Mouse (Mus musculus): ENCODE data around the gene Sftpd. TPM values are rescaled to one million over a fixed set of nuclear protein-coding genes. Genes with fewer than 3 reads are reported as not detected.

Sftpd gene
- not detected in 2 replicates for polyA plus RNA-seq (2012; rRNA removed)

GRCm38 (mm10) chr14:41185059-41185821 lies at the start of gene Sftpd:
TSS of gene Sftpd (minus strand) at chr14:41185149.

DNA sequence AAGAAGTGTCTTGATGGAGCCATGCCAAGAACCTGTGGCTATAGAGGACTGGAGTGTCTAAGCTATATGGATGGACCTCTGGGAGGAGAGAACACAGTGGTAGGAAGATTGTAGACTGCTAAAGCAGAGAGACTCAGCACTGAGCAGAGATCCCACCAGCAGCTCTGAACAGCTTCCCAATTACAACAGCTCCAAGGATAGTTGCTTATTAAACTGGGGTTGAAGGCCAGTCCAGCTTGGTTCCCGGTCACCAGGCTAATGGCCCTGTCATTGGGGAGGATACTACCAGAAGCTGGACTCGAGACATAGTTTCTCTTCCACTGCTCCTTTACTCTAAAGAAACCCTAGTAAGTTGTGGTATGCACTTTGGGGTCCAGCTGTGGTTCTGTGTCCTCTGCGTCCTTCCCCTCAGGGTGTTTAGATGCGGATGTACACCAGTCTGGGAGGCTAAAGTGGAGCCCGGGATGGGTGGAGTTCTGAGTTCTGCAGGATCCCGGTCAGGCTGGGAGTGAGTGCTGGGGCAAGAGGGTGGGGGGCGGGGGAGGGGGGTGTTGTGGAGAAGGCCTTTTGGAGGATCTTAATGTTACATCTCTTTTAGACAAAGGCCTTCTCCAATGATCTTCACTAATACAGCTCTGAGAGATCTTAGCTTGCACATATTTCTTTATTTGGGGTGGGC lies 33.6 kb downstream of the Sftpd start, which contains the start of gene Mbl1:
Mbl1 (plus strand) TSS at position 239 of the 679 bp plus-strand sequence.

DNA sequence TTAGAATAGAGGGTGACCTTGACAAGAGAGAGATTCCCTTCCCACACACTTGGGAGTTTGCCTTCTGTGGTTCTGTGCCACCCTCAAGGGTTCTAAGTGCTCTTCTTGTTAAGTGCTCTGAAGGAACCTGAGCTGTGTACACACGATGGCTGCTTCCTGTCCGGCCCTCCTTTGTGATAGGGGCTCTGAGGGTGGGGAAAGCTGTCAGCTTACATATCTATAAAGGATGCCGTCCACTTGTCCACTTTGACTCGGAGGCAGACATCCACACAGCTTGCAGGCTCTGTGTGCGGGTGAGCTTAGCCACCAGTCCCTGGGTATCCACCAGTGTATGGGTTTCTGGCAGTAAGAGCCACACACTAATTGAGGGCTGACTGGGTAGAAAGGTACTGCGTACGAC lies 53.4 kb downstream of the Sftpd start, which contains the start of gene Sftpa1:
Sftpa1 (plus strand) TSS at position 243 of the 400 bp plus-strand sequence.

Other genes with a start within 250 kb of the Sftpd start
- gene Tspan14, start 218.3 kb downstream of the Sftpd start, polyA plus RNA-seq (2012; rRNA removed) = 18.8 and 22.3 TPM in 2 replicates
- gene Fam213a, start 171.4 kb downstream of the Sftpd start, polyA plus RNA-seq (2012; rRNA removed) = 37.3 and 41.3 TPM in 2 replicates
- not detected in 2 replicates for gene Dydc2, start 115.9 kb downstream of the Sftpd start, polyA plus RNA-seq (2012; rRNA removed)
- gene Dydc1, start 112.2 kb downstream of the Sftpd start, polyA plus RNA-seq (2012; rRNA removed) = not detected in 2 replicates
- 7.2 and 8.7 TPM in 2 replicates for gene Mat1a, start 80.1 kb downstream of the Sftpd start, polyA plus RNA-seq (2012; rRNA removed)
- 0.07 and 0.10 TPM in 2 replicates for gene Sftpa1, start 53.4 kb downstream of the Sftpd start, polyA plus RNA-seq (2012; rRNA removed)
- gene Mbl1, start 33.7 kb downstream of the Sftpd start, polyA plus RNA-seq (2012; rRNA removed) = 10.3 and 11.5 TPM in 2 replicates
- not detected in 2 replicates for gene Gm2832, start 93.7 kb upstream of the Sftpd start, polyA plus RNA-seq (2012; rRNA removed)
- gene Gm5798, start 163.5 kb upstream of the Sftpd start, polyA plus RNA-seq (2012; rRNA removed) = not detected in 2 replicates
- gene Gm7945, start 201.2 kb upstream of the Sftpd start, polyA plus RNA-seq (2012; rRNA removed) = not detected in 2 replicates
- gene Gm6482, start 223.1 kb upstream of the Sftpd start, polyA plus RNA-seq (2012; rRNA removed) = not detected in 2 replicates

Data from liver, embryonic 14 days (tissue).